Mouse (Mus musculus) central nervous system, embryonic 11.5 days (tissue): ENCODE results near the gene Spint2. TPM values are rescaled to one million over a fixed set of nuclear protein-coding genes. Genes with fewer than 3 reads are reported as not detected.

Experiments used
- polyA plus RNA-seq: library from polyadenylated mRNA; depleted of rRNA; stranded (reverse); fragments of >200 nt; gene quantifications from 2 replicates; pipeline ENCODE4 v1.2.3, GENCODE M21; 2012; rRNA removed

Gene Spint2
- polyA plus RNA-seq: 25.7 and 29.7 TPM in 2 replicates

GRCm38 (mm10) chr7:29281201-29282073 is at the start of gene Spint2:
TSS of gene Spint2 (minus strand) at chr7:29281912.

GRCm38 (mm10) chr7:29303738-29304462 is 22.2 kb upstream of the Spint2 start, which contains the start of gene Dpf1:
TSS of gene Dpf1 (plus strand) at chr7:29303951.

GRCm38 (mm10) chr7:29288942-29289638 is 7.4 kb upstream of the Spint2 start, which contains the start of gene Ppp1r14a:
TSS of gene Ppp1r14a (plus strand) at chr7:29289308.

GRCm38 (mm10) chr7:29248261-29248841 is 33.4 kb downstream of the Spint2 start, which contains the start of gene 2200002D01Rik:
TSS of gene 2200002D01Rik (minus strand) at chr7:29248466.

GRCm38 (mm10) chr7:29238019-29238967 is 43.4 kb downstream of the Spint2 start, which contains the start of gene Yif1b:
TSS of gene Yif1b (plus strand) at chr7:29238329.

GRCm38 (mm10) chr7:29232247-29233013 is 49.3 kb downstream of the Spint2 start, which contains the start of gene Kcnk6:
TSS of gene Kcnk6 (minus strand) at chr7:29232515.

GRCm38 (mm10) chr7:29213675-29214082 is 68.0 kb downstream of the Spint2 start, which contains the start of gene Catsperg1:
TSS of gene Catsperg1 (minus strand) at chr7:29214035.

Other genes with a start within 250 kb of the Spint2 start
- 2.2 and 7.1 TPM in 2 replicates for gene Ryr1, start 156.7 kb downstream of the Spint2 start, polyA plus RNA-seq
- gene Rasgrp4, start 147.1 kb downstream of the Spint2 start, polyA plus RNA-seq: 2.3 and 3.5 TPM in 2 replicates
- gene Fam98c, start 125.7 kb downstream of the Spint2 start, polyA plus RNA-seq: 14.3 and 23.2 TPM in 2 replicates
- gene Ggn, start 111.7 kb downstream of the Spint2 start, polyA plus RNA-seq: 0.76 and 0.84 TPM in 2 replicates
- gene Spred3, start 111.5 kb downstream of the Spint2 start, polyA plus RNA-seq: 16.9 and 19.6 TPM in 2 replicates
- 232 and 263 TPM in 2 replicates for gene Psmd8, start 101.2 kb downstream of the Spint2 start, polyA plus RNA-seq
- 1.3 and 2.1 TPM in 2 replicates for gene Catsperg1, start 67.9 kb downstream of the Spint2 start, polyA plus RNA-seq
- gene Kcnk6, start 49.4 kb downstream of the Spint2 start, polyA plus RNA-seq: 1.0 and 2.1 TPM in 2 replicates
- 31.7 and 57.8 TPM in 2 replicates for gene Yif1b, start 43.6 kb downstream of the Spint2 start, polyA plus RNA-seq
- 1.4 and 4.8 TPM in 2 replicates for gene 2200002D01Rik, start 33.4 kb downstream of the Spint2 start, polyA plus RNA-seq
- gene Ppp1r14a, start 7.4 kb upstream of the Spint2 start, polyA plus RNA-seq: 21.8 and 41.9 TPM in 2 replicates
- gene Dpf1, start 22.0 kb upstream of the Spint2 start, polyA plus RNA-seq: 40.1 and 89.5 TPM in 2 replicates
- 21.1 and 23.0 TPM in 2 replicates for gene Sipa1l3, start 236.7 kb upstream of the Spint2 start, polyA plus RNA-seq